Mouse (Mus musculus): ENCODE results near the gene Tectb.

DNA sequence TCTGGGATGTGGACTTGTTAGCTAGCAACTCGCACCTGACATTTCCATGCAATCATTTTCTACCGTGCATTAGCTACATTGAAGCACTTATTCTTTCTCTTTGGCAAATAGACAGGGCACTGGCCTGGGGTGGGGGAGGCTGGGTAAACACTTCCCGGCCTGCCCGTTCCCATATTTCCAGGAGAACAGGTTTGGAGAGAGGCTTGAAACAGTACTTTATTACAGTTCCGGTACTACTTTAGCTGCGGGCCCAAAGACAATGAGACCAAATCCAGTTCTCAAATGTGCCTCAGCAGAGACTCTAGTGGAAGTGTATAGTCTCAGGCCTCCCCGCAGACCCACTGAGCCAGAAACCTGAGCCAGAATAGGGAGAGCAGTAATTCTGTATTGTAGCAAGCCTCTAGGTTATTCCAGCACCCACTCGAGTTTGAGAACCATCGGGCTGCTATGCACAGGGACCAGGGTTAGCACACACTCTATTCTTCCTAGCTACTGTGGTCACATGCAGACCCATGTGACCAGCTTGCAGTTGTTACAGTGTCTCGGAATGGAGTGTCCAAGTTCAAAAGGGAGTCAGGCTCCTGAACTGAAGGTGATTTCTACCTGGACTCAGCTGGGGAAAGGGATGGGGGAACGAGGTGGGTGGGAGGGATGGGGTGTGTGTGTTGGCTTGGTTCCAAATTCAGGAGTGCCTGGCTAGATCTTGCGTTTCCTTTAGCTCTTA is 33.2 kb downstream of the Tectb start:
- TF ChIP-seq CTCF (IDR thresholded peaks at IDR 0.05; ENCODE audit: borderline replicate concordance, insufficient read depth, low read depth, low read length) = no peak
- no peak for TF ChIP-seq POLR2A (IDR thresholded peaks at IDR 0.05; ENCODE audit: borderline replicate concordance, insufficient read depth, low read length)

Measured in cerebellum, adult 2 months (tissue).